Comparison of ENCODE assay signal across 21 mouse cellular contexts in genomic region chr10:46100837-46101236, GRCm38 (mm10).
DNase-seq lines count a peak whose midpoint lies in the region; TF ChIP-seq lines count a peak whose summit lies in the region.
"Had no signal": no experiment of that assay in that cellular context is flagged by ENCODE, and none has a peak within 500 bp of the region (broad histone marks: within the 10 kb centered on the region; RNA-seq: fewer than 3 reads in every experiment).

No protein-coding gene starts in this region.

- H3K4me3 ChIP-seq in layer of hippocampus, adult 2 months, result no peak overlapping the region
- H3K4me3 ChIP-seq in CH12.LX (replicated peaks in 1 of 3; ENCODE audit: low read depth in 2 of 3, low read length in 2 of 3, poor library complexity in 1 of 3), result no peak overlapping the region
- H3K4me3 ChIP-seq: embryonic facial prominence, embryonic 13.5 days; embryonic facial prominence, embryonic 15.5 days; erythroblast, embryonic 14.5 days; forebrain, embryonic 10.5 days; forebrain, embryonic 12.5 days had no signal

- H3K9ac ChIP-seq in CH12.LX (ENCODE audit: insufficient read depth, low read depth), result no peak overlapping the region
- H3K9ac ChIP-seq: embryonic facial prominence, embryonic 13.5 days; embryonic facial prominence, embryonic 15.5 days; forebrain, embryonic 12.5 days had no signal

- no peaks in the 10 kb centered on the region for H3K36me3 ChIP-seq in CH12.LX (replicated peaks in 1 of 2; ENCODE audit: control insufficient read depth in 1 of 2, insufficient read depth in 1 of 2, low read length in 1 of 2)
- H3K36me3 ChIP-seq: embryonic facial prominence, embryonic 13.5 days; embryonic facial prominence, embryonic 15.5 days; forebrain, embryonic 10.5 days; forebrain, embryonic 12.5 days had no signal

- H3K4me1 ChIP-seq in CH12.LX (ENCODE audit: control insufficient read depth in 1 of 2, insufficient read depth in 2 of 2), result peaks cover 0 to 7% of the 10 kb centered on the region in 2 experiments; a peak in 1 of 4 replicates
- H3K4me1 ChIP-seq: embryonic facial prominence, embryonic 13.5 days; embryonic facial prominence, embryonic 15.5 days; forebrain, embryonic 10.5 days; forebrain, embryonic 12.5 days had no signal

- dilution Hi-C loops in CH12.LX (cut with MboI; ENCODE audit: extremely low pct_ligation_motif_present, extremely low pct_unique_long_range_greater_than_20kb, low sequenced_read_pairs), result no loop called here

- H3K27ac ChIP-seq in layer of hippocampus, adult 2 months, result no peak overlapping the region
- no peak overlapping the region for H3K27ac ChIP-seq in CH12.LX (ENCODE audit: insufficient read depth, low read depth)
- H3K27ac ChIP-seq: embryonic facial prominence, embryonic 13.5 days; embryonic facial prominence, embryonic 15.5 days; forebrain, embryonic 10.5 days; forebrain, embryonic 12.5 days had no signal

- peak; percentile 63 for TF ChIP-seq RAD21 in CH12.LX (IDR thresholded peaks at IDR 0.05; ENCODE audit: low read depth, low read length)

- H3K27me3 ChIP-seq in CH12.LX (replicated peaks), result no peaks in the 10 kb centered on the region
- H3K27me3 ChIP-seq: embryonic facial prominence, embryonic 13.5 days; embryonic facial prominence, embryonic 15.5 days; forebrain, embryonic 12.5 days had no signal

- no peak for TF ChIP-seq EP300 in CH12.LX (IDR thresholded peaks at IDR 0.05; ENCODE audit: low read length)

- in situ Hi-C loops in CH12.LX (cut with MboI; ENCODE audit: low pct_ligation_motif_present, low pct_unique_long_range_greater_than_20kb, low sequenced_read_pairs), result no loop called here

- H3K4me2 ChIP-seq in CH12.LX (ENCODE audit: insufficient read depth, low read depth, poor library complexity, severe bottlenecking), result no peak overlapping the region
- H3K4me2 ChIP-seq: embryonic facial prominence, embryonic 13.5 days; embryonic facial prominence, embryonic 15.5 days; forebrain, embryonic 12.5 days had no signal

- no peak for TF ChIP-seq POLR2A in CH12.LX (IDR thresholded peaks at IDR 0.05; ENCODE audit: low read depth, low read length)

- peak; percentile 19 for TF ChIP-seq CTCF in layer of hippocampus, adult 2 months (conservative IDR thresholded peaks at IDR 0.05)
- peak in 1 of 2 experiments; percentile 78; a peak in 2 of 4 replicates for TF ChIP-seq CTCF in CH12.LX (conservative IDR thresholded peaks at IDR 0.05 in 1 of 2, IDR thresholded peaks at IDR 0.05 in 1 of 2; ENCODE audit: low read depth in 2 of 2, low read length in 2 of 2)

- H3K79me2 ChIP-seq in CH12.LX (replicated peaks; ENCODE audit: control insufficient read depth, extremely low read depth, insufficient read depth, poor library complexity, severe bottlenecking), result no peaks in the 10 kb centered on the region

- no peak for DNase-seq in layer of hippocampus, adult 2 months (ENCODE audit: low spot score in 2 of 2)
- DNase-seq in layer of hippocampus, adult 9-10 months (ENCODE audit: low spot score), result no peak
- peak; percentile 3 for DNase-seq in 416B (ENCODE audit: low read depth)
- peak; percentile 31 for DNase-seq in CH12.LX (ENCODE audit: extremely low read depth)
- DNase-seq in thymus, postnatal 36 days, result no peak
- DNase-seq: adrenal gland, adult 2 months; adrenal gland, postnatal 10 days; adrenal gland, postnatal 25 days; B cell, adult 2 months; cerebellum, adult 11 months; cerebellum, adult 18-20 months; cerebellum, adult 8-10 months; cerebellum, adult 9-11 months; cerebellum, postnatal 14 days; cerebellum, postnatal 36 days; embryo, embryonic 11 days had no signal

- no peaks in the 10 kb centered on the region for H3K9me3 ChIP-seq in CH12.LX (replicated peaks; ENCODE audit: low read length)
- H3K9me3 ChIP-seq: embryonic facial prominence, embryonic 13.5 days; embryonic facial prominence, embryonic 15.5 days; forebrain, embryonic 10.5 days; forebrain, embryonic 12.5 days had no signal

TF ChIP-seq in CH12.LX, 34 proteins besides CTCF, POLR2A, EP300 and RAD21:
- no peak for TF ChIP-seq MAZ (IDR thresholded peaks at IDR 0.05; ENCODE audit: low read depth, low read length)
- TF ChIP-seq SMC3 (IDR thresholded peaks at IDR 0.05; ENCODE audit: low read depth, low read length), result peak; percentile 88
- TF ChIP-seq ZC3H11A (IDR thresholded peaks at IDR 0.05; ENCODE audit: low read depth, low read length), result peak; percentile 52

Comparison
In these comparisons a context has a peak if more than half of its experiments do, and no peak if none do; other contexts are left out.
1. DNase-seq: peak in 416B (single experiment) and CH12.LX (single experiment); none in layer of hippocampus, adult 2 months (0 of 2), layer of hippocampus, adult 9-10 months (single experiment) and thymus, postnatal 36 days (0 of 2).